Mouse (Mus musculus) kidney, postnatal 36 days (tissue): ENCODE measurements around the gene Atrnl1.
A peak's percentile ranks its signal among the peaks of the same experiment; 100 is the strongest.
"Not testable (repeated sequence)": the region's sequence is repeated elsewhere in the genome, so short reads cannot be mapped to it uniquely, and the experiment has no call there.

Source experiments
- DNase-seq, 2 experiments: peaks; one replicate each; pipeline ENCODE4 v3.0.0; 2021 to 2022; ENCODE audit warnings: mixed read lengths in 2 of 2

Gene Atrnl1

GRCm38 (mm10) chr19:58043550-58043949, 432.7 kb downstream of the Atrnl1 start:
- peak in 1 of 2 experiments; percentile 44 for DNase-seq

DNA sequence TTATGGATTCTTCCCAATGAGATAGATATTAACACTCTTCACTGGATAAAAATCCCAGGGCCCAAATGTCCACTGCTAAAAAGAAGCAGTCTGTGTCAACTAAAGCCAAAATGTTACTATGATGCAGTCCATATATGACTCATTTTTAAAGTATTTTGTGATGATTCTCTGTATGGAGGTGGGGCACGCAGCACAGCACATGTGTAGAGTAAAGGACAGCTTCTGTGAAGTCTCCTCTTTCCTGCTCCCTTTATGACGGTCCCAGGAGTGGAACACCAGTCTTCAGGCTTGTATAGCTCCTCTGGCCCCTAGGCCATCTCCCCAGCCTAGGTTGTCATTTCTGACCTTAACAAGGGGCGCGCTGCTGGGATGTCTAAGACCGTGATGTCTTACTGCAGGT, 434.0 kb downstream of the Atrnl1 start:
- no peak for DNase-seq

- no peak for DNase-seq
Measured at GRCm38 (mm10) chr19:58046656-58047055, 435.8 kb downstream of the Atrnl1 start.

DNA sequence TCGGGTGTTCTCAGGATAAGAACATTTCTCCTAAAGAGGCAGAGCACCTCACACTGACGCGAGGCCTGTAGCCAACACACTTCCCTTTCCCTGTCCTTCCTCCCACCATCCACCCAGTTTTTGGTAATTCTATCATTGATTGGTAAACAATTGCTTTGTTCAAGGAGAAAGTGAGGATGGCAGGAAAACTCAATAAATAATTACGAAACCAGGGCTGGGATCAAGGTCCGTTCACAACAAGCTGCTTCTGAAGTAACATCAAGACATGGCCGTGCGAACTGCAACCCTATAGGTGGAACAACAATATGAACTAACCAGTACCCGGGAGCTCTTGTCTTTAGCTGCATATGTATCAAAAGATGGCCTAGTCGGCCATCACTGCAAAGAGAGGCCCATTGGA, 439.6 kb downstream of the Atrnl1 start:
- DNase-seq, result not testable (repeated sequence)

- DNase-seq, result no peak
Measured at GRCm38 (mm10) chr19:58050986-58051385, 440.2 kb downstream of the Atrnl1 start.

GRCm38 (mm10) chr19:58051905-58052304, 441.1 kb downstream of the Atrnl1 start:
- no peak for DNase-seq

GRCm38 (mm10) chr19:58052444-58053135, 441.8 kb downstream of the Atrnl1 start:
- no peak for DNase-seq

DNA sequence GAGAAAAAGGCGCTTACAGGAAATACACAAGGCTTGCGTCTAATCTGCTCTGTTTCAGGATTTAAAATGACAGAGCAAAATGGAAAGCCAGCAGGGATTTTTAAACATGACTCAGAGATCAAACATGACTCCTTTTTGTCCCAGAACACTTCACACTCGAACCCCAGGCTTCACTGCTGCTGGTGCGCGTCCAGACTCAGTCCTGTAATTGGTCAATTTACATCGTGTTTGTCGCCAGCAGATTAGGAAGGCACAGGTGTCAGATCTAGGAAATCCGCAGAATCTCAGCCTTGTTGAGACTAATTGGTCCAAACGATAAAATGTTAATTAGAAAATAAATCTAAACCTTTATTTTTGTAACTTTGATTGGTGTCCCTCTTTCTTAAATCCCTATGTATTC, 448.9 kb downstream of the Atrnl1 start:
- no peak for DNase-seq

GRCm38 (mm10) chr19:58060199-58060853, 449.5 kb downstream of the Atrnl1 start:
- DNase-seq, result no peak

- DNase-seq, result peak in 1 of 2 experiments; percentile 31
Measured at GRCm38 (mm10) chr19:58060854-58061358, 450.1 kb downstream of the Atrnl1 start.

DNA sequence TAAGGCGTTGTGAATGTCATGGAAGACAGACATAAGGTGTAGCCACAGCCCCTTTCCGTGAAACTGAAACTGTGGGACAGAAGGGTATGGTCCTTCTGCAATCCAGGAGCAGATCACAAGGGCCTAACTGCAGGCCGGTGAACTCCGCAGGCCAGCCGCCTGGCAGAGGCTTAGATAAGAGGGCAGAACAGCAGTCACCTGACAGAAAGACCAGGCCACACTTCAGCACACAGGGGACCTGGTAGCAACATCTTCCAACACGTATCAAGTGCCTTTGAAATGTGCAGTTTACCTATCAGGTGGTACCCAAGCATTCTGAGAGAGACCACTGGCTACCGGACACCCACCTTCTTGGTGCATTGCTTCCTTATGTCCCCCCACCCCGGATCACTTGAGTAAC, 451.1 kb downstream of the Atrnl1 start:
- DNase-seq, result no peak

- no peak for DNase-seq
Measured at GRCm38 (mm10) chr19:58063541-58063940, 452.7 kb downstream of the Atrnl1 start.

- DNase-seq, result no peak
Measured at GRCm38 (mm10) chr19:58064116-58065000, 453.5 kb downstream of the Atrnl1 start.

GRCm38 (mm10) chr19:58065001-58065314, 454.1 kb downstream of the Atrnl1 start:
- no peak for DNase-seq

- DNase-seq, result no peak
Measured at GRCm38 (mm10) chr19:58065514-58065913, 454.7 kb downstream of the Atrnl1 start.

GRCm38 (mm10) chr19:58068114-58068513, 457.3 kb downstream of the Atrnl1 start:
- DNase-seq, result no peak

GRCm38 (mm10) chr19:58068958-58069357, 458.1 kb downstream of the Atrnl1 start:
- DNase-seq, result no peak

DNA sequence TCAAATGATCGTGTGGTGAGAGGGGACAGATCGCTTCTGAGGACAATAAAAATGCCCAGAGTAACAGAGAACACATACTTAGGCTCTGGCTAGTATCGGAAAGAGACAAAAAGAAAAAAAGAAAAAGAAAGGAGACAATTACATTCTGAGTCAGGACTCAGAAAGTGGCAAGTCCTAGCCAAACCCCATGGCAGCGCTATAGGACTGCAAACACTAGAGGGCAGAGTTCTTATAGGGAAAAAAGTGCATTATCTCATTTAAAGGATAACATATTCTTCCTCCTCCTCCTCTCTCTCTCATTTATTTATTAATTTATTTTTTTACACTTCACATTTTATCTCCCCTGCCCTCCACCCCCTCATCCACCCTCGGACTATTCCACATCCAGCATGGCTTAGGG, 461.6 kb downstream of the Atrnl1 start:
- no peak for DNase-seq

- no peak for DNase-seq
Measured at GRCm38 (mm10) chr19:58072846-58073245, 462.0 kb downstream of the Atrnl1 start.

GRCm38 (mm10) chr19:58075252-58075651, 464.4 kb downstream of the Atrnl1 start:
- peak in 1 of 2 experiments; percentile 26 for DNase-seq

DNA sequence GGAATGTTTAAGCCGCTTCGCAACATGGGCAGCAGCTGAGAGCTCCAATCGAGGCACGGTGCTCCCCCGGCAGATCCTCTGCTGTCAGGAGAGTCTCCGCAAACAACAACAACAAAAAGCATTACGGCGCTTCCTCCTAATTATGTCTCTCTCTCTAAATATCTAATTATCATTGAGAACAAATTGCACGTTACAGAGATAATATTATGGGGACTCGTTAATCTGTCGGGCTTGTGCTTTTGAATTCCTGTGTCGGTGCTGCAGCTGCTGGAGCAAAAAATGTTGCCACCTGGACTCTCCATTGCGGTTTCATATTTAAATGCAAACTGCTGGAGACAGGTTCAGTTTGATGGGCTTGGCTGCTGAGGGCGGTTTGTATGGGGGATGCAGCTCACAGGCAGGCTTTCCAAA, 466.1 kb downstream of the Atrnl1 start:
- no peak for DNase-seq

DNA sequence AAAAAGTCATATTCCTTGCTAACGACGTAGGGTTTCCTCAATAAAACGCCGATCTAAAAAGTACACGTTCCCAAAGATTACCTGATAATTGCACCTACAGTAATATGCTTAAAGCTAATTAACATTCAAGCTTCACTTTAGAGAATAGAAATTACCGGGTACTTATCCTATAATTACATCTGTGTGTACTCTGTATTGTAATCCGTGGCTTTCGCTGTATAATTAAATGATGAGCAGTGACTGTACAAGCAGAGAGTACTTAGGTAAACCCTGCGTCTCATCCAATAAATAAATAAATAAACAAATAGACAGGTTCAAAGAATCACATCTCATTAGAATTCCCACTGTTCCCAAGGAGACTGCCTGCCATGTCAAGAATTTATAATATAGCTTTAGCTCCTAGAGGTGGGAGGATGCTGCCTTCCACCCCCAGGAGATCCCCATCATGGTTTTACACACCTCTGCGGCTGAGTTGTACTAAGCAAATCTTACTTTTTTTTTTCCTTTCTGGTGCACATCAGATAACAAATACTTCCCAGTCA, 466.8 kb downstream of the Atrnl1 start:
- no peak for DNase-seq

- no peak for DNase-seq
Measured at GRCm38 (mm10) chr19:58080168-58080567, 469.3 kb downstream of the Atrnl1 start.
